Mouse (Mus musculus) cerebellum, postnatal 4 days (tissue): ENCODE results near the gene Hspe1.
"Not testable (repeated sequence)": the region's sequence is repeated elsewhere in the genome, so short reads cannot be mapped to it uniquely, and the experiment has no call there.

Experiments
- DNase-seq, 2 experiments: peaks; one replicate each; pipeline ENCODE4 v3.0.0; 2022; ENCODE audit warnings: low spot score in 2 of 2, mixed read lengths in 1 of 2

Hspe1 gene

GRCm38 (mm10) chr1:55087932-55088610 lies at the start of gene Hspe1, which contains the start of gene Hspd1:
Gene Hspe1, plus strand, starts transcription at chr1:55088132.
Gene Hspd1, minus strand, starts transcription at chr1:55088243.
- peak; percentile 97 to 98 for DNase-seq

GRCm38 (mm10) chr1:55039944-55040343 lies 48.0 kb upstream of the Hspe1 start:
- no peak for DNase-seq

- no peak for DNase-seq
Measured at GRCm38 (mm10) chr1:55041691-55042090, 46.2 kb upstream of the Hspe1 start.

GRCm38 (mm10) chr1:55042246-55042645 lies 45.7 kb upstream of the Hspe1 start:
- DNase-seq = no peak

- no peak for DNase-seq
Measured at GRCm38 (mm10) chr1:55043164-55043563, 44.8 kb upstream of the Hspe1 start.

- DNase-seq = no peak
Measured at GRCm38 (mm10) chr1:55048841-55049587, 38.9 kb upstream of the Hspe1 start.

- DNase-seq = no peak
Measured at GRCm38 (mm10) chr1:55051671-55052070, 36.3 kb upstream of the Hspe1 start.

GRCm38 (mm10) chr1:55052355-55052953 lies 35.5 kb upstream of the Hspe1 start, which contains the start of gene Coq10b:
Gene Coq10b, plus strand, starts transcription at chr1:55052770.
- peak; percentile 95 to 97 for DNase-seq

GRCm38 (mm10) chr1:55053005-55053404 lies 34.9 kb upstream of the Hspe1 start:
- DNase-seq = peak in 1 of 2 experiments; percentile 22

- no peak for DNase-seq
Measured at GRCm38 (mm10) chr1:55053596-55053995, 34.3 kb upstream of the Hspe1 start.

- no peak for DNase-seq
Measured at GRCm38 (mm10) chr1:55055322-55056115, 32.4 kb upstream of the Hspe1 start.

GRCm38 (mm10) chr1:55058383-55058782 lies 29.5 kb upstream of the Hspe1 start:
- DNase-seq = not testable (repeated sequence)

- DNase-seq = no peak
Measured at GRCm38 (mm10) chr1:55061099-55061498, 26.8 kb upstream of the Hspe1 start.

GRCm38 (mm10) chr1:55061772-55062171 lies 26.2 kb upstream of the Hspe1 start:
- DNase-seq = no peak

GRCm38 (mm10) chr1:55072328-55072727 lies 15.6 kb upstream of the Hspe1 start:
- DNase-seq = not testable (repeated sequence)

GRCm38 (mm10) chr1:55074757-55075156 lies 13.2 kb upstream of the Hspe1 start:
- DNase-seq = no peak

- no peak for DNase-seq
Measured at GRCm38 (mm10) chr1:55075652-55076394, 12.1 kb upstream of the Hspe1 start.

- DNase-seq = no peak
Measured at GRCm38 (mm10) chr1:55076395-55076743, 11.6 kb upstream of the Hspe1 start.

- no peak for DNase-seq
Measured at GRCm38 (mm10) chr1:55076849-55077516, 10.9 kb upstream of the Hspe1 start.

GRCm38 (mm10) chr1:55079677-55080076 lies 8.3 kb upstream of the Hspe1 start:
- DNase-seq = no peak

- no peak for DNase-seq
Measured at GRCm38 (mm10) chr1:55082106-55082505, 5.8 kb upstream of the Hspe1 start.
